Mouse (Mus musculus) activated CD4-positive, CD25-positive, alpha-beta regulatory T cell, adult 4 months (primary cell): Measurements from ENCODE around the gene Dntt. TPM values are rescaled to one million over a fixed set of nuclear protein-coding genes. Genes with fewer than 3 reads are reported as not detected.

Experiments
- ATAC-seq: one replicate; pipeline ENCODE4 v1.8.0; 2017
- polyA plus RNA-seq, 2 experiments: library from polyadenylated mRNA; unstranded; fragments of 100-300 nt; shearing (Covaris generic); gene quantifications; one replicate each; pipeline ENCODE4 v1.2.1; 2017

The Dntt gene
- under 1 TPM in 1 of 2 experiments, not detected in 1; 0.80 TPM for polyA plus RNA-seq

GRCm38 (mm10) chr19:41029219-41029618 lies at the start of gene Dntt:
Gene Dntt (plus strand): TSS chr19:41029275.
- ATAC-seq = no peak

GRCm38 (mm10) chr19:40980671-40981070 lies 48.4 kb upstream of the Dntt start:
- no peak for ATAC-seq

- no peak for ATAC-seq
Observed at GRCm38 (mm10) chr19:40984536-40984935, 44.5 kb upstream of the Dntt start.

- no peak for ATAC-seq
Observed at GRCm38 (mm10) chr19:40988856-40989255, 40.2 kb upstream of the Dntt start.

- no peak for ATAC-seq
Observed at GRCm38 (mm10) chr19:40989961-40990600, 39.0 kb upstream of the Dntt start.

- ATAC-seq = no peak
Observed at GRCm38 (mm10) chr19:40990781-40991343, 38.2 kb upstream of the Dntt start.

GRCm38 (mm10) chr19:40991626-40992025 lies 37.4 kb upstream of the Dntt start:
- ATAC-seq = no peak

GRCm38 (mm10) chr19:40992096-40992495 lies 37.0 kb upstream of the Dntt start:
- no peak for ATAC-seq

- no peak for ATAC-seq
Observed at GRCm38 (mm10) chr19:40992517-40993044, 36.5 kb upstream of the Dntt start.

GRCm38 (mm10) chr19:40993356-40993755 lies 35.7 kb upstream of the Dntt start:
- ATAC-seq = no peak

GRCm38 (mm10) chr19:40994057-40994585 lies 35.0 kb upstream of the Dntt start, which contains the start of gene Blnk:
Gene Blnk (minus strand): TSS chr19:40994535.
- ATAC-seq = no peak

- ATAC-seq = no peak
Observed at GRCm38 (mm10) chr19:40994911-40995310, 34.2 kb upstream of the Dntt start.

GRCm38 (mm10) chr19:40995449-40996401 lies 33.4 kb upstream of the Dntt start:
- no peak for ATAC-seq

- ATAC-seq = no peak
Observed at GRCm38 (mm10) chr19:40996722-40997121, 32.4 kb upstream of the Dntt start.

- no peak for ATAC-seq
Observed at GRCm38 (mm10) chr19:40998469-40999170, 30.5 kb upstream of the Dntt start.

GRCm38 (mm10) chr19:40999569-40999968 lies 29.5 kb upstream of the Dntt start:
- ATAC-seq = no peak

GRCm38 (mm10) chr19:41003694-41004315 lies 25.3 kb upstream of the Dntt start:
- no peak for ATAC-seq

- ATAC-seq = no peak
Observed at GRCm38 (mm10) chr19:41006621-41007020, 22.5 kb upstream of the Dntt start.

GRCm38 (mm10) chr19:41007326-41007725 lies 21.7 kb upstream of the Dntt start:
- ATAC-seq = no peak

- no peak for ATAC-seq
Observed at GRCm38 (mm10) chr19:41007733-41008132, 21.3 kb upstream of the Dntt start.

GRCm38 (mm10) chr19:41008674-41009395 lies 20.2 kb upstream of the Dntt start:
- ATAC-seq = no peak
